Comparison of ENCODE assay signal across 10 mouse cellular contexts in the genomic region with DNA sequence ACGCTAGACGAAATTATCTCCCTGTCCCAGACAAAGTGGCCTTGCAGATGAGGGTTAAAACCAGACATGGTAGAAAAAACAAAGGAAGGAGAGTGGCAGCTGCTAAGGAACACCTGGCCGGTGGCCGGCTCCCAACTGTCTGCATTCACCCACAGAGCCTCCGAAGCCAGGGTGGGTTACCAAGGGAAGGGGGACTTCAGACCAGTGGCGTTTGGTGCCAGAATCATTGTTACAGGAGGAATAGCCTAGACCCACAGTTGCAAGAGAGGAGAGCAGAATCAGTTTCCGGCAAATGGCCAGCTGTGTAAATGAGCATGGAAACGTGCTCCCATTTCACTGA. TPM values are rescaled to one million over a fixed set of nuclear protein-coding genes. Genes with fewer than 3 reads are reported as not detected.
DNase-seq lines count a peak whose midpoint lies in the region; ATAC-seq and TF ChIP-seq lines count a peak whose summit lies in the region.
"Had no signal": no experiment of that assay in that cellular context is flagged by ENCODE, and none has a peak within 500 bp of the region (broad histone marks: within the 10 kb centered on the region; RNA-seq: fewer than 3 reads in every experiment).

No protein-coding gene starts in this region.

- H3K9ac ChIP-seq in hindbrain, postnatal 0 days (replicated peaks; ENCODE audit: low read length), result no peak overlapping the region
- no peak overlapping the region for H3K9ac ChIP-seq in stomach, embryonic 14.5 days (replicated peaks; ENCODE audit: low read depth, low read length)
- no peak overlapping the region for H3K9ac ChIP-seq in stomach, postnatal 0 days (ENCODE audit: low read length)
- H3K9ac ChIP-seq: lung, embryonic 15.5 days had no signal

- 44% methylated on average over 8 of the region's 8 CpGs for WGBS in hindbrain, embryonic 10.5 days
- WGBS in hindbrain, postnatal 0 days, result 28% methylated on average over 8 of the region's 8 CpGs
- 33% methylated on average over 8 of the region's 8 CpGs for WGBS in stomach, embryonic 14.5 days
- WGBS in stomach, postnatal 0 days, result 38% methylated on average over 8 of the region's 8 CpGs

- H3K4me3 ChIP-seq in hindbrain, embryonic 10.5 days, result no peak overlapping the region
- H3K4me3 ChIP-seq in hindbrain, postnatal 0 days (ENCODE audit: low read length), result no peak overlapping the region
- H3K4me3 ChIP-seq in stomach, embryonic 14.5 days (ENCODE audit: low read depth, low read length), result no peak overlapping the region
- no peak overlapping the region for H3K4me3 ChIP-seq in stomach, postnatal 0 days (ENCODE audit: low read depth, low read length)
- H3K4me3 ChIP-seq: lung, embryonic 15.5 days had no signal

- H3K27me3 ChIP-seq in hindbrain, embryonic 10.5 days (ENCODE audit: insufficient read depth, poor library complexity, severe bottlenecking), result no peaks in the 10 kb centered on the region
- no peaks in the 10 kb centered on the region for H3K27me3 ChIP-seq in hindbrain, postnatal 0 days (ENCODE audit: insufficient read depth, low read length)
- H3K27me3 ChIP-seq in stomach, embryonic 14.5 days (ENCODE audit: control insufficient read depth, insufficient read depth, low read length), result no peaks in the 10 kb centered on the region
- H3K27me3 ChIP-seq in stomach, postnatal 0 days (ENCODE audit: control insufficient read depth, insufficient read depth, low read length), result no peaks in the 10 kb centered on the region
- H3K27me3 ChIP-seq: lung, embryonic 15.5 days had no signal

- peaks cover 23% of the 10 kb centered on the region for H3K4me1 ChIP-seq in hindbrain, embryonic 10.5 days (replicated peaks)
- no peaks in the 10 kb centered on the region for H3K4me1 ChIP-seq in hindbrain, postnatal 0 days (ENCODE audit: insufficient read depth, low read length)
- no peaks in the 10 kb centered on the region for H3K4me1 ChIP-seq in stomach, embryonic 14.5 days (ENCODE audit: control insufficient read depth, insufficient read depth, low read length)
- H3K4me1 ChIP-seq in stomach, postnatal 0 days (replicated peaks; ENCODE audit: control insufficient read depth, insufficient read depth), result no peaks in the 10 kb centered on the region

- ATAC-seq in hindbrain, postnatal 0 days, result no peak; the same call in 1 of the 2 replicates
- peak; percentile 23; the same call in 1 of the 2 replicates for ATAC-seq in stomach, embryonic 14.5 days (ENCODE audit: insufficient number of reproducible peaks, insufficient read depth, low FRiP score, low read depth)
- ATAC-seq in stomach, postnatal 0 days (ENCODE audit: low FRiP score, low TSS enrichment), result no peak

- no peak for TF ChIP-seq EP300 in stomach, postnatal 0 days (optimal IDR thresholded peaks at IDR 0.05)

- peak overlapping the region; percentile 78 for H3K27ac ChIP-seq in hindbrain, embryonic 10.5 days
- no peak overlapping the region for H3K27ac ChIP-seq in hindbrain, postnatal 0 days
- H3K27ac ChIP-seq in stomach, embryonic 14.5 days (ENCODE audit: low read length), result no peak overlapping the region
- no peak overlapping the region for H3K27ac ChIP-seq in stomach, postnatal 0 days (replicated peaks)
- H3K27ac ChIP-seq: lung, embryonic 15.5 days had no signal

- H3K9me3 ChIP-seq in hindbrain, embryonic 10.5 days, result no peaks in the 10 kb centered on the region
- H3K9me3 ChIP-seq in hindbrain, postnatal 0 days (ENCODE audit: low read length), result no peaks in the 10 kb centered on the region
- H3K9me3 ChIP-seq in stomach, embryonic 14.5 days (ENCODE audit: control insufficient read depth, low read depth, low read length), result no peaks in the 10 kb centered on the region
- no peaks in the 10 kb centered on the region for H3K9me3 ChIP-seq in stomach, postnatal 0 days (ENCODE audit: control insufficient read depth, low read length)
- H3K9me3 ChIP-seq: lung, embryonic 15.5 days had no signal

- DNase-seq in embryo, embryonic 11.5 days (ENCODE audit: low read depth, low spot score), result peak; percentile 22
- no peak for DNase-seq in embryo, embryonic 10 days (ENCODE audit: low spot score)
- no peak for DNase-seq in hindbrain, embryonic 10.5 days (ENCODE audit: low spot score)
- DNase-seq in hindbrain, postnatal 0 days (ENCODE audit: low spot score), result no peak
- no peak for DNase-seq in stomach, postnatal 0 days (ENCODE audit: low spot score)
- no peak for DNase-seq in adrenal gland, postnatal 4 days (ENCODE audit: low spot score in 2 of 2)
- DNase-seq in adrenal gland, adult 2 months, result no peak

- no peak overlapping the region for H3K4me2 ChIP-seq in hindbrain, postnatal 0 days (ENCODE audit: low read depth, low read length)
- H3K4me2 ChIP-seq in stomach, embryonic 14.5 days (replicated peaks; ENCODE audit: low read depth, low read length), result no peak overlapping the region
- H3K4me2 ChIP-seq in stomach, postnatal 0 days (replicated peaks; ENCODE audit: low read depth), result no peak overlapping the region
- H3K4me2 ChIP-seq: lung, embryonic 15.5 days had no signal

- H3K36me3 ChIP-seq in hindbrain, embryonic 10.5 days, result no peaks in the 10 kb centered on the region
- no peaks in the 10 kb centered on the region for H3K36me3 ChIP-seq in hindbrain, postnatal 0 days (ENCODE audit: insufficient read depth, low read length)
- no peaks in the 10 kb centered on the region for H3K36me3 ChIP-seq in stomach, embryonic 14.5 days (ENCODE audit: control insufficient read depth, insufficient read depth, low read length)
- no peaks in the 10 kb centered on the region for H3K36me3 ChIP-seq in stomach, postnatal 0 days (ENCODE audit: control insufficient read depth, insufficient read depth, low read length)
- H3K36me3 ChIP-seq: lung, embryonic 15.5 days had no signal

- no peak for TF ChIP-seq CTCF in hindbrain, postnatal 0 days (IDR thresholded peaks at IDR 0.05; ENCODE audit: low read depth)
- no peak for TF ChIP-seq CTCF in stomach, postnatal 0 days (IDR thresholded peaks at IDR 0.05; ENCODE audit: low read depth)

RNA-seq across cellular contexts. Expression of gene Casq2, which starts 23.6 kb away (rescaled TPM):
- 0.08 and 0.25 TPM in 2 replicates for polyA plus RNA-seq in hindbrain, embryonic 10.5 days (2016; fragmentation: Nextera tagmentation; extraction: Ambion mirVana)
- total RNA-seq in hindbrain, postnatal 0 days (2014; rRNA removed), result 1.4 and 2.0 TPM in 2 replicates
- 0.56 and 0.92 TPM in 2 replicates for polyA plus RNA-seq in hindbrain, postnatal 0 days (2015; fragmentation: Nextera tagmentation; extraction: Ambion mirVana)
- polyA plus RNA-seq in stomach, embryonic 14.5 days (2014; fragmentation: Nextera tagmentation; extraction: Ambion mirVana), result 0.65 and 0.67 TPM in 2 replicates
- 2.5 and 2.6 TPM in 2 replicates for polyA plus RNA-seq in stomach, postnatal 0 days (2015; fragmentation: Nextera tagmentation; extraction: Ambion mirVana)
- total RNA-seq in adrenal gland, postnatal 4 days (2021), result 10 to 100 TPM; 10.1 to 22.1 TPM
- total RNA-seq in adrenal gland, adult 2 months (2021), result 1 to 10 TPM; 1.7 to 2.0 TPM
- 0.11 and 0.12 TPM in 2 replicates for polyA plus RNA-seq in adrenal gland, adult 2 months (2012; rRNA removed)

RNA-seq across cellular contexts. Expression of gene Nhlh2, which starts 52.8 kb away (rescaled TPM):
- polyA plus RNA-seq in hindbrain, embryonic 10.5 days (2016; fragmentation: Nextera tagmentation; extraction: Ambion mirVana), result 64.1 and 152 TPM in 2 replicates
- total RNA-seq in hindbrain, postnatal 0 days (2014; rRNA removed), result 30.3 and 31.9 TPM in 2 replicates
- polyA plus RNA-seq in hindbrain, postnatal 0 days (2015; fragmentation: Nextera tagmentation; extraction: Ambion mirVana), result 25.1 and 28.2 TPM in 2 replicates
- not detected in 2 replicates for polyA plus RNA-seq in stomach, embryonic 14.5 days (2014; fragmentation: Nextera tagmentation; extraction: Ambion mirVana)
- not detected in 2 replicates for polyA plus RNA-seq in stomach, postnatal 0 days (2015; fragmentation: Nextera tagmentation; extraction: Ambion mirVana)
- total RNA-seq in adrenal gland, postnatal 4 days (2021), result under 1 TPM in 1 of 2 experiments, not detected in 1; 0.31 TPM
- total RNA-seq in adrenal gland, adult 2 months (2021), result not detected
- polyA plus RNA-seq in adrenal gland, adult 2 months (2012; rRNA removed), result not detected in 2 replicates
- total RNA-seq: gastrocnemius, postnatal 4 days had no signal

Comparison
In these comparisons a context has a peak if more than half of its experiments do, and no peak if none do; other contexts are left out.
1. RNA of gene Nhlh2, which starts 52.8 kb away (polyA plus RNA-seq): 64.1 to 152 TPM in hindbrain, embryonic 10.5 days and 25.1 to 28.2 TPM in hindbrain, postnatal 0 days; not detected in stomach, embryonic 14.5 days, not detected in stomach, postnatal 0 days and not detected in adrenal gland, adult 2 months; every median in the first group is over 10 times any median in the second.